Mouse (Mus musculus): Measurements from ENCODE around the gene Rcn1. TPM values are rescaled to one million over a fixed set of nuclear protein-coding genes. Genes with fewer than 3 reads are reported as not detected.

The Rcn1 gene
- polyA plus RNA-seq, 1 experiment from 2014 or later, result 225 TPM

DNA sequence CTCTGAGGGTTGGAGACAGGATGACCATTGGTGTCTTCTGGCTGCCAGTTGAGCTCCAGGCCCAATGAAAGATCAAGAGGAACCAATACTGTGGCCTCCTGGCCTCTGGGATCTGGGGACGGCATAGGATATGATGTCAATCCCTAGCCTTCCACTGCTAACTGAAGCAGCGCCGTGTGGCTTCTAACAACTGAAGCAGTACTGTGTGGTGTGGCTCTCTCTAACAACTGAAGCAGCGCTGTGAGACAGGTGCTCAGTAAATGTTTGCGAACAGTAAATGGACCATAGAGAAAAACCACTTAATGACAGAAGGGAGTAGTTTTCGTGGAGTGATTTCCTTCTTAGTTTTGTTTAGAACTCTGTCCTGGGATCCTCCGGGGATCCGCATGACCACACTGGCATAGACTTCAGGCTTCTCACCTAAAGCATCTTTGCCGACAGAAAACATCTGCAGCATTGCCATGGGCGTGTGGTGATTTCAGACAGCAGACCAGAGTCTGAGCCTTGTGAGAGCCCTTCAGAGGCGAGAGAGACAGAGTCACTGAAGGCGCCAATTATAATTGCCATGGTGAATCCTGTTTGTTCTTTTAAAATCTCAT lies 19.6 kb upstream of the Rcn1 start:
- H3K4me3 ChIP-seq (ENCODE audit: low read length), result no peak overlapping the region
- H3K36me3 ChIP-seq (ENCODE audit: insufficient read depth, low read length), result no peaks in the 10 kb centered on the region
- peak; percentile 76 for ATAC-seq (ENCODE audit: low FRiP score, low TSS enrichment)
- H3K9me3 ChIP-seq (ENCODE audit: low read length), result no peaks in the 10 kb centered on the region
- peaks cover 16% of the 10 kb centered on the region for H3K27me3 ChIP-seq (ENCODE audit: insufficient read depth, low read length)
- no peak overlapping the region for H3K4me2 ChIP-seq (replicated peaks; ENCODE audit: low read depth, low read length)
- H3K4me1 ChIP-seq (ENCODE audit: insufficient read depth, low read length), result no peaks in the 10 kb centered on the region
- WGBS, result 43% methylated on average over 12 of the region's 12 CpGs
- H3K27ac ChIP-seq (ENCODE audit: low read length), result no peak overlapping the region
- H3K9ac ChIP-seq (replicated peaks; ENCODE audit: low read length), result no peak overlapping the region

- no peak overlapping the region for H3K9ac ChIP-seq (replicated peaks; ENCODE audit: low read length)
- 60% methylated on average over 5 of the region's 5 CpGs for WGBS
- H3K4me1 ChIP-seq (ENCODE audit: insufficient read depth, low read length), result no peaks in the 10 kb centered on the region
- no peaks in the 10 kb centered on the region for H3K9me3 ChIP-seq (ENCODE audit: low read length)
- H3K4me3 ChIP-seq (ENCODE audit: low read length), result no peak overlapping the region
- no peak overlapping the region for H3K27ac ChIP-seq (ENCODE audit: low read length)
- H3K27me3 ChIP-seq (ENCODE audit: insufficient read depth, low read length), result peaks cover 20% of the 10 kb centered on the region
- ATAC-seq (ENCODE audit: low FRiP score, low TSS enrichment), result no peak
- no peak overlapping the region for H3K4me2 ChIP-seq (replicated peaks; ENCODE audit: low read depth, low read length)
- no peaks in the 10 kb centered on the region for H3K36me3 ChIP-seq (ENCODE audit: insufficient read depth, low read length)
These were observed 18.5 kb upstream of the Rcn1 start for GRCm38 (mm10) chr2:105417663-105418062.

GRCm38 (mm10) chr2:105416660-105417348 lies 17.7 kb upstream of the Rcn1 start:
- Histone ChIP-seq H3K4me3 (ENCODE audit: low read length) (no peak overlapping the region), H3K27ac (ENCODE audit: low read length) (no peak overlapping the region), H3K36me3 (ENCODE audit: insufficient read depth, low read length) (no peaks in the 10 kb centered on the region), H3K4me2 (replicated peaks; ENCODE audit: low read depth, low read length) (no peak overlapping the region), H3K27me3 (ENCODE audit: insufficient read depth, low read length) (peaks cover 15% of the 10 kb centered on the region), H3K9ac (replicated peaks; ENCODE audit: low read length) (no peak overlapping the region), H3K9me3 (ENCODE audit: low read length) (no peaks in the 10 kb centered on the region), H3K4me1 (ENCODE audit: insufficient read depth, low read length) (no peaks in the 10 kb centered on the region)
- WGBS, result 65% methylated on average over 8 of the region's 8 CpGs
- ATAC-seq (ENCODE audit: low FRiP score, low TSS enrichment), result no peak

- Histone ChIP-seq H3K27ac (ENCODE audit: low read length) (no peak overlapping the region), H3K27me3 (ENCODE audit: insufficient read depth, low read length) (peaks cover 15% of the 10 kb centered on the region), H3K4me1 (ENCODE audit: insufficient read depth, low read length) (no peaks in the 10 kb centered on the region), H3K36me3 (ENCODE audit: insufficient read depth, low read length) (no peaks in the 10 kb centered on the region), H3K4me3 (ENCODE audit: low read length) (no peak overlapping the region), H3K9ac (replicated peaks; ENCODE audit: low read length) (no peak overlapping the region), H3K9me3 (ENCODE audit: low read length) (no peaks in the 10 kb centered on the region), H3K4me2 (replicated peaks; ENCODE audit: low read depth, low read length) (no peak overlapping the region)
- no peak for ATAC-seq (ENCODE audit: low FRiP score, low TSS enrichment)
- WGBS, result 69% methylated on average over 7 of the region's 7 CpGs
These were observed 17.0 kb upstream of the Rcn1 start for GRCm38 (mm10) chr2:105416046-105416659.

DNA sequence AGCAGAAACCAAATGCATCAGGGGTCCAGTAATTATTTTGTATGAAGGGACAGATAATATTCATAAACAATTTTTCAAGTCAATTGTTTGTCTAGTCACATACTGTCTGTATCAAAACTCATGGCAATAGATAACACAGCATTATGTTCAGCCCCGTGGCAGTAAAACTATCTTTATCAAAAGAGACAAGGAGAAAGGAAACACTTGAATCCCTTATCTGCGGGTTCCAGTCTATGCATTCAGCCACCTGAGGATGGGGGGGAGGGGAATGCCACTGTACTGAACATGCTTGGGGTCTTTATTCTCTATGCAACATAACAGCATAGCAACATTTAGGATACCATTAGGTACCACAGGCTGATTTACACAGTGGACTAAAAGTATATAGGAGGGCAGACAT lies 15.2 kb upstream of the Rcn1 start:
- H3K4me3 ChIP-seq (ENCODE audit: low read length), result no peak overlapping the region
- 77% methylated on average over 2 of the region's 2 CpGs for WGBS
- H3K4me2 ChIP-seq (replicated peaks; ENCODE audit: low read depth, low read length), result no peak overlapping the region

DNA sequence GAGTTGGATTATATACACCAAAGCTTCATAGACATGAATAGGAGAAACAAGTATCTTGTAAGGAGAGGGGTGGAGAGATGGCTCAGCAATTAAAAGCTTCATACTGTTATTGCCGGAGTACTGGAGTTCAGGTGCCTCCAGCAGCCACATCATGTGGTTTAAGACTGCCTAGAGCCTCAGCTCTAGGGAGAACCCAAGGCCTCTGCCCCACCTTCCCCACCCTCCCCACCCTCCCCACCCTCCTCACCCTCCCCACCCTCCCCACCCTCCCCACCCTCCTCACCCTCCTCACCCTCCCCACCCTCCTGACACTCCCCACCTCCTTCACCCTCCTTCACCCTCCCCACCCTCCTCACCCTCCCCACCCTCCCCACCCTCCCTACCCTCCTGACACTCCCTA lies 10.1 kb upstream of the Rcn1 start:
- Histone ChIP-seq H3K36me3 (ENCODE audit: insufficient read depth, low read length) (no peaks in the 10 kb centered on the region), H3K4me1 (ENCODE audit: insufficient read depth, low read length) (no peaks in the 10 kb centered on the region), H3K9ac (replicated peaks; ENCODE audit: low read length) (no peak overlapping the region), H3K4me2 (replicated peaks; ENCODE audit: low read depth, low read length) (no peak overlapping the region), H3K4me3 (ENCODE audit: low read length) (no peak overlapping the region), H3K9me3 (ENCODE audit: low read length) (no peaks in the 10 kb centered on the region), H3K27me3 (ENCODE audit: insufficient read depth, low read length) (peaks cover 11% of the 10 kb centered on the region; the same call in 1 of the 2 replicates), H3K27ac (ENCODE audit: low read length) (no peak overlapping the region)
- WGBS, result 89% methylated on average over 1 of the region's 1 CpGs
- no peak for ATAC-seq (ENCODE audit: low FRiP score, low TSS enrichment)

More for the DNA sequence above, 15.2 kb upstream of the Rcn1 start:
- H3K36me3 ChIP-seq (ENCODE audit: insufficient read depth, low read length), result no peaks in the 10 kb centered on the region
- H3K9ac ChIP-seq (replicated peaks; ENCODE audit: low read length), result no peak overlapping the region
- peaks cover 20% of the 10 kb centered on the region for H3K27me3 ChIP-seq (ENCODE audit: insufficient read depth, low read length)
- no peak overlapping the region for H3K27ac ChIP-seq (ENCODE audit: low read length)
- no peaks in the 10 kb centered on the region for H3K9me3 ChIP-seq (ENCODE audit: low read length)
- no peak for ATAC-seq (ENCODE audit: low FRiP score, low TSS enrichment)
- no peaks in the 10 kb centered on the region for H3K4me1 ChIP-seq (ENCODE audit: insufficient read depth, low read length)

DNA sequence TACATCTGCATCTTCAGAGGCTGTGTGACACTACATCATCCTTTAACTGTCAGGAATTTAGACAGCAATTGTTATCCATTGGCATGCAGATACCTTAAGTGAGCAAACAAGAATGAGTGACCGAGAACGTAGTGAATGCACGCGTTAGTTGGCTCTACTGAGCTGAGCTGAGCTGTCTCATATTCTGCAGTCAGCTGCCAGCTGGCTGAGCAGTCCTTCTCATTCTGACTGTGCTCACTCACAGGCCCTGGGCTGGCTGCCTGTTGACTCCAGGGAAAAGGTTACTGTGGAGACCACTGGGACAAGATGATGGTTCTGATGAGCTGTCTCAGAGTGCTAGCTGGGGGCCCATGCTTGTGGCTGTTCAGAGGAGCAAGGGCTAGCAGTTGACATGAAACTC lies 9.4 kb upstream of the Rcn1 start:
- Histone ChIP-seq H3K4me1 (ENCODE audit: insufficient read depth, low read length) (no peaks in the 10 kb centered on the region), H3K4me3 (ENCODE audit: low read length) (no peak overlapping the region), H3K9ac (replicated peaks; ENCODE audit: low read length) (no peak overlapping the region), H3K27ac (ENCODE audit: low read length) (no peak overlapping the region), H3K9me3 (ENCODE audit: low read length) (no peaks in the 10 kb centered on the region), H3K27me3 (ENCODE audit: insufficient read depth, low read length) (peaks cover 11% of the 10 kb centered on the region; the same call in 1 of the 2 replicates), H3K4me2 (replicated peaks; ENCODE audit: low read depth, low read length) (no peak overlapping the region), H3K36me3 (ENCODE audit: insufficient read depth, low read length) (no peaks in the 10 kb centered on the region)
- no peak for ATAC-seq (ENCODE audit: low FRiP score, low TSS enrichment)
- 81% methylated on average over 4 of the region's 4 CpGs for WGBS

GRCm38 (mm10) chr2:105402180-105402579 lies 3.1 kb upstream of the Rcn1 start:
- Histone ChIP-seq H3K9ac (replicated peaks; ENCODE audit: low read length) (no peak overlapping the region), H3K4me1 (ENCODE audit: insufficient read depth, low read length) (peaks cover 12% of the 10 kb centered on the region), H3K36me3 (ENCODE audit: insufficient read depth, low read length) (no peaks in the 10 kb centered on the region), H3K9me3 (ENCODE audit: low read length) (no peaks in the 10 kb centered on the region), H3K4me2 (replicated peaks; ENCODE audit: low read depth, low read length) (no peak overlapping the region), H3K4me3 (ENCODE audit: low read length) (no peak overlapping the region), H3K27me3 (ENCODE audit: insufficient read depth, low read length) (peaks cover 2% of the 10 kb centered on the region), H3K27ac (ENCODE audit: low read length) (no peak overlapping the region)
- no peak for ATAC-seq (ENCODE audit: low FRiP score, low TSS enrichment)
- 73% methylated on average over 2 of the region's 2 CpGs for WGBS

GRCm38 (mm10) chr2:105400558-105400957 lies 1.4 kb upstream of the Rcn1 start:
- Histone ChIP-seq H3K27ac (ENCODE audit: low read length) (no peak overlapping the region), H3K36me3 (ENCODE audit: insufficient read depth, low read length) (no peaks in the 10 kb centered on the region), H3K4me3 (ENCODE audit: low read length) (no peak overlapping the region), H3K9me3 (ENCODE audit: low read length) (no peaks in the 10 kb centered on the region), H3K4me1 (ENCODE audit: insufficient read depth, low read length) (peaks cover 26% of the 10 kb centered on the region), H3K27me3 (ENCODE audit: insufficient read depth, low read length) (no peaks in the 10 kb centered on the region; the same call in none of the 2 replicates), H3K9ac (replicated peaks; ENCODE audit: low read length) (no peak overlapping the region), H3K4me2 (replicated peaks; ENCODE audit: low read depth, low read length) (no peak overlapping the region)
- no peak for ATAC-seq (ENCODE audit: low FRiP score, low TSS enrichment)
- 87% methylated on average over 4 of the region's 4 CpGs for WGBS

DNA sequence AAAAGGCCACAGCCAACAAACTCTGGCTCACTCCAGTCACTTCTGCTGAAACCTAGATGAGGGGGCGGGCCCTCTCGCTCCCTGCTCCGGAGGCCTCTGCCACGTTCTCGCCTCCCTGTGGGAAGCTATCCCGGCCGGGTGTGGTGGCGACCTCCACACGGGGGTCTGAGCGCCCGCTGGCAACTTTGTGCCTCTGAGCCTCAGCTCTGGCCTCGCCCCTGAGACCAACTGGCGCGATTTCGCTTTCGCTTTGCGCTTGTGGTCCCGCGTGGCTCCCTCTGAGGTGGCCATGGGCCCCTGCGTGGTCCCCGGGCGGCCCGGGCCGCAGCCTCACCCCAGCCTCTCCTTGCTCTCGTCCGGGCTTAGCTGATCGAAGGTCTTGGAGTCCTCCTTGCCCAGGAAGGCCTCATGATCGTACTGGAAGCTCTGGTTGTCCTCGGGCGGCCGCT lies 459 bp downstream of the Rcn1 start:
- no peaks in the 10 kb centered on the region for H3K9me3 ChIP-seq (ENCODE audit: low read length)
- peak overlapping the region; percentile 94 for H3K9ac ChIP-seq (replicated peaks; ENCODE audit: low read length)
- H3K27me3 ChIP-seq (ENCODE audit: insufficient read depth, low read length), result no peaks in the 10 kb centered on the region; the same call in none of the 2 replicates
- peaks cover 26% of the 10 kb centered on the region for H3K4me1 ChIP-seq (ENCODE audit: insufficient read depth, low read length)
- peak; percentile 72 for ATAC-seq (ENCODE audit: low FRiP score, low TSS enrichment)
- peak overlapping the region; percentile 95 for H3K27ac ChIP-seq (ENCODE audit: low read length)
- peaks cover 14% of the 10 kb centered on the region for H3K36me3 ChIP-seq (ENCODE audit: insufficient read depth, low read length)
- H3K4me2 ChIP-seq (replicated peaks; ENCODE audit: low read depth, low read length), result peak overlapping the region; percentile 73
- peak overlapping the region; percentile 84 for H3K4me3 ChIP-seq (ENCODE audit: low read length)
- WGBS, result 0% methylated on average over 31 of the region's 31 CpGs

Data from kidney, embryonic 16.5 days (tissue).